Mouse (Mus musculus): ENCODE results near the gene Tppp2. TPM values are rescaled to one million over a fixed set of nuclear protein-coding genes. Genes with fewer than 3 reads are reported as not detected.

The Tppp2 gene
- total RNA-seq, 1 experiment from 2014 or later = not detected

DNA sequence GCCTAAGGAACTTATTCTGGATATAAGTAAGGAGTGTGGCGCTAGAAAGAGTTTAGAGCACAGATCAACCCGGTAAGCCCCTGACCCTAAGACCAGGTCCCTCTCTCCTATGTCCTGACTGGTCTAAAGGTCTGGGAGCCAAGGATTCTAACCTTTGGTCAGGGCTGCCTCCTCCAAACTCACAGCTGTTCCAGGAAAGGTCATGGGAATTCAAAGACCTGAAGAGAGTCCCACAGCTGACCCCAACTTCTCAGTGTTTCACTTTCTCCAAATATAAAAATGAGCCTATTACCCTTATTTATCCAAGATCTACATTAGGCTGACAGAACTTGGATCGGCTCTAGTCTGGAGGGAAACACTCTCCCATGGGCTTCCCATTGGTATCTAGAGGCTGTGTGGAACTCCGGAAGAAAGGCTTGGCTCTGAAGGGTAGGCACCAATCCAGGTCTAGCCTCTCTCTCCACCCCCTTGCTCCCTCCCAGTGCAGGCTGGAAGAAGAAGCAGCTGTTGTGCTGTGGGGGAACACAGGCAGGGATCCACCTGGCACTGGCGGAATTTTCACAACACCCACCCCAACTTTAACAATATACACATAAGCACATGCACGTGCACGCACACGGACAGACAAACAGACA is 11.2 kb downstream of the Tppp2 start:
- no peak for ATAC-seq (replicated peaks in 1 of 2; ENCODE audit: insufficient read depth in 1 of 2, low FRiP score in 2 of 2, low TSS enrichment in 1 of 2, low read depth in 1 of 2, poor library complexity in 2 of 2, severe bottlenecking in 2 of 2)

DNA sequence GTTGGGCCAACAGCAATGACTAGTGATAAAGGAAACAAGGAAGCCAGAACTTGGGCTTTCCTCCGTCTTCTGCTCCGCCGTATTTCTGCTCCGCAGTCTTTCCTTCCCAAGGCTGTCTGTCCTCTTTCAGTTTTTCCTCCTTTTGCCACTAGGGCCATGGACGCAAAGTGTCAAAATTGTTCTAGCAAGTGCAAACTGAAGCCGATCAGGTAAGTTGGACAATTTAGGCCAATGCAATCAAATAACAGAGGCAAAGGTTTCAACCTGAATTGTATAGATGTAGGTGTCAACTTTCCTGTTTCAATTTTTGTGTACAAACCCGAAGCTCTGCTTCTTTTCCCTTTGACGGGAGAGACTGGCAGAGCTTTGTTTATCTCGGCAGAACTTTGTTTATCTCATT is 11.7 kb downstream of the Tppp2 start:
- no peak for ATAC-seq (replicated peaks in 1 of 2; ENCODE audit: insufficient read depth in 1 of 2, low FRiP score in 2 of 2, low TSS enrichment in 1 of 2, low read depth in 1 of 2, poor library complexity in 2 of 2, severe bottlenecking in 2 of 2)

- peak; percentile 78 to 82 for ATAC-seq (replicated peaks in 1 of 2; ENCODE audit: insufficient read depth in 1 of 2, low FRiP score in 2 of 2, low TSS enrichment in 1 of 2, low read depth in 1 of 2, poor library complexity in 2 of 2, severe bottlenecking in 2 of 2)
Measured at GRCm38 (mm10) chr14:51930824-51931223, 12.6 kb downstream of the Tppp2 start.

- ATAC-seq (replicated peaks in 1 of 2; ENCODE audit: insufficient read depth in 1 of 2, low FRiP score in 2 of 2, low TSS enrichment in 1 of 2, low read depth in 1 of 2, poor library complexity in 2 of 2, severe bottlenecking in 2 of 2) = no peak
Measured at GRCm38 (mm10) chr14:51932092-51933020, 14.1 kb downstream of the Tppp2 start.

DNA sequence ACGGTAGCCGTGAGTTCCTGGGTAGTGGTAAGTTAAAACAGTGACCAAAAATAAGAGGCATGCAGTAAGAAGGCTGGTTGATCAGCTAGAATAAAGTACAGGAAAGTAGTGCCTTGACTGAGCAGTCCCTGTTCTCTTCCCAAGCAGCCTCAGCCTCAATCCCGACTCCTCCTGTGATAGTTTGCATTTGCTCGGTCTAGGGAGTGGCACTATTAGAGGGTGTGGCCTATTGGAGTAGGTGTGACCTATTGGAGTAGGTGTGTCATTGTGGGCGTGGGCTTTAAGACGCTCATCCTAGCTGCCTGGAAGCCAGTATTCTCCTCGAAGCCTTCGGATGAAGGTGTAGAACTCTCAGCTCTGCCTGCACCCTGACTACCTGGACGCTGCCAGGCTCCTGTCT is 20.8 kb downstream of the Tppp2 start:
- ATAC-seq (replicated peaks in 1 of 2; ENCODE audit: insufficient read depth in 1 of 2, low FRiP score in 2 of 2, low TSS enrichment in 1 of 2, low read depth in 1 of 2, poor library complexity in 2 of 2, severe bottlenecking in 2 of 2) = no peak

- peak; percentile 22 to 74; a peak in 3 of 4 replicates for ATAC-seq (replicated peaks in 1 of 2; ENCODE audit: insufficient read depth in 1 of 2, low FRiP score in 2 of 2, low TSS enrichment in 1 of 2, low read depth in 1 of 2, poor library complexity in 2 of 2, severe bottlenecking in 2 of 2)
Measured at GRCm38 (mm10) chr14:51940944-51941560, 22.8 kb downstream of the Tppp2 start.

DNA sequence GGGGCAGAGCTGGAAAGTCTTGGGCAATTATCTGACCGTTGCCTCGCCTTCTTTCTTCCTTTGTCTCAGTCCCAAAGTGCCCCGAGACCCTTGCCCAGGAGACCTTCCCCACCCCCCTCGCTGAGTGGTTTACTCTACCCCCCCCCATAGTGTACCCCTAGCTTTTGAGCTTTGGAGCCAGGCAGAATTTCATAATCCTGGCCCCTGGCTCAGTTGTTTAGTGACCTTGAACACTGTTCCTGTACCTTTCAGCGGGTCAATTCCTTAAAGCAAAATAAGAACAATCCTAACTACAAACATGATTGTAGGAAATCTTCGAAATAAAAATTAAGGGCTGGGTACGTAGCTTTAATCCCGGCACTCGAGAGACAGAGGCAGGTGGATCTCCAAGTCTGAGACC is 23.4 kb downstream of the Tppp2 start:
- ATAC-seq (replicated peaks in 1 of 2; ENCODE audit: insufficient read depth in 1 of 2, low FRiP score in 2 of 2, low TSS enrichment in 1 of 2, low read depth in 1 of 2, poor library complexity in 2 of 2, severe bottlenecking in 2 of 2) = no peak

GRCm38 (mm10) chr14:51942236-51942635 is 24.0 kb downstream of the Tppp2 start:
- 0 out of 4 replicates have a peak, but pooled peaks of 1 of the 2 experiments have one; percentile 17 for ATAC-seq (replicated peaks in 1 of 2; ENCODE audit: insufficient read depth in 1 of 2, low FRiP score in 2 of 2, low TSS enrichment in 1 of 2, low read depth in 1 of 2, poor library complexity in 2 of 2, severe bottlenecking in 2 of 2)

- no peak for ATAC-seq (replicated peaks in 1 of 2; ENCODE audit: insufficient read depth in 1 of 2, low FRiP score in 2 of 2, low TSS enrichment in 1 of 2, low read depth in 1 of 2, poor library complexity in 2 of 2, severe bottlenecking in 2 of 2)
Measured at GRCm38 (mm10) chr14:51943336-51943735, 25.1 kb downstream of the Tppp2 start.

GRCm38 (mm10) chr14:51960316-51960715 is 42.1 kb downstream of the Tppp2 start:
- ATAC-seq (replicated peaks in 1 of 2; ENCODE audit: insufficient read depth in 1 of 2, low FRiP score in 2 of 2, low TSS enrichment in 1 of 2, low read depth in 1 of 2, poor library complexity in 2 of 2, severe bottlenecking in 2 of 2) = no peak

GRCm38 (mm10) chr14:51967400-51967799 is 49.2 kb downstream of the Tppp2 start:
- ATAC-seq (replicated peaks in 1 of 2; ENCODE audit: insufficient read depth in 1 of 2, low FRiP score in 2 of 2, low TSS enrichment in 1 of 2, low read depth in 1 of 2, poor library complexity in 2 of 2, severe bottlenecking in 2 of 2) = no peak

Other genes with a start within 250 kb of the Tppp2 start
- not detected in 2 replicates for gene Gm17079, start 223.0 kb upstream of the Tppp2 start, total RNA-seq (2017)
- gene Gm5800, start 201.2 kb upstream of the Tppp2 start, total RNA-seq (2017) = not detected in 2 replicates
- gene Ang4, start 144.8 kb upstream of the Tppp2 start, total RNA-seq (2017) = not detected in 2 replicates
- not detected in 2 replicates for gene AY358078, start 118.4 kb upstream of the Tppp2 start, total RNA-seq (2017)
- gene Ear6, start 64.7 kb upstream of the Tppp2 start, total RNA-seq (2017) = 3.5 and 20.1 TPM in 2 replicates
- 16.8 and 25.1 TPM in 2 replicates for gene Mettl17, start 33.6 kb upstream of the Tppp2 start, total RNA-seq (2017)
- not detected in 2 replicates for gene Slc39a2, start 25.5 kb upstream of the Tppp2 start, total RNA-seq (2017)
- 4.1 and 8.0 TPM in 2 replicates for gene Ndrg2, start 4.3 kb upstream of the Tppp2 start, total RNA-seq (2017)
- gene Rnase13, start 4.3 kb downstream of the Tppp2 start, total RNA-seq (2017) = not detected in 2 replicates
- gene Arhgef40, start 66.3 kb downstream of the Tppp2 start, total RNA-seq (2017) = 28.4 and 44.7 TPM in 2 replicates
- not detected in 2 replicates for gene Tmem253, start 97.2 kb downstream of the Tppp2 start, total RNA-seq (2017)
- gene Zfp219, start 102.3 kb downstream of the Tppp2 start, total RNA-seq (2017) = 15.8 TPM in 2 replicates
- gene Olfr221, start 124.0 kb downstream of the Tppp2 start, total RNA-seq (2017) = not detected in 2 replicates
- gene Hnrnpc, start 185.6 kb downstream of the Tppp2 start, total RNA-seq (2017) = 549 and 665 TPM in 2 replicates
- 18.8 and 48.5 TPM in 2 replicates for gene Rpgrip1, start 192.3 kb downstream of the Tppp2 start, total RNA-seq (2017)